Mouse (Mus musculus): Measurements from ENCODE around the gene Pcgf5.

DNA sequence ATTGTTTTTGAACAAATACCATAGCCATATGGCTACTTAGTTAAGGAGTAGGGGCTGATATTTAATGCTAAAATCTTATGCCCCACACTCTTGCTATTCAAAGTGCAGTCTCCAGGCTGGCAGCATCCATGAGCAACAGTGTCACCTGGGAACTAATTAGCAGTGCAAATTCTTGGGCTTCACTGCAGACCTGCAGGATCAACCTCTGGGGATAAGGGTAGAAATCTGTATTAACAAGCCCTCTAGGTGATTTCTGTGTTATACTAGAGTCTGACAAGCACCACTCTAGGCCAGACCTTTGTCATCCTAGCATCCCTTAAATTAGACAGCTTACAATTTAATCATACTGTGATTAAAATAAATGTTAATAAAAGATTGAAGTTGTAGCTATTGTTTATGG lies 71.8 kb downstream of the Pcgf5 start:
- TF ChIP-seq CTCF (IDR thresholded peaks at IDR 0.05; ENCODE audit: control insufficient read depth, insufficient read depth, insufficient read length): no peak
- no peak for TF ChIP-seq USF1 (IDR thresholded peaks at IDR 0.05; ENCODE audit: low read depth)
- TF ChIP-seq MYOD1 (IDR thresholded peaks at IDR 0.05; ENCODE audit: control insufficient read depth, insufficient read length, low read depth): no peak
- no peak for TF ChIP-seq MYOG (IDR thresholded peaks at IDR 0.05; ENCODE audit: control insufficient read depth, extremely low read depth, insufficient read length)
- no peak for TF ChIP-seq CEBPB (IDR thresholded peaks at IDR 0.05; ENCODE audit: low read depth)
- no peak for TF ChIP-seq MAX (IDR thresholded peaks at IDR 0.05)

All from C2C12 (cell line).